Mouse (Mus musculus) myocyte (in vitro differentiated cells): ENCODE data around the gene Tmem116.

Source experiments
- MAX ChIP-seq: IDR thresholded peaks from one replicate; pipeline ENCODE4 v1.6.1; 2011; ENCODE audit warnings: low read depth, mild to moderate bottlenecking, control low read depth
- POLR2A ChIP-seq: IDR thresholded peaks from one replicate; pipeline ENCODE4 v1.6.1; 2011; ENCODE audit warnings: low read depth, mild to moderate bottlenecking, control low read depth, moderate library complexity; ENCODE audit not compliant: insufficient read length

DNA sequence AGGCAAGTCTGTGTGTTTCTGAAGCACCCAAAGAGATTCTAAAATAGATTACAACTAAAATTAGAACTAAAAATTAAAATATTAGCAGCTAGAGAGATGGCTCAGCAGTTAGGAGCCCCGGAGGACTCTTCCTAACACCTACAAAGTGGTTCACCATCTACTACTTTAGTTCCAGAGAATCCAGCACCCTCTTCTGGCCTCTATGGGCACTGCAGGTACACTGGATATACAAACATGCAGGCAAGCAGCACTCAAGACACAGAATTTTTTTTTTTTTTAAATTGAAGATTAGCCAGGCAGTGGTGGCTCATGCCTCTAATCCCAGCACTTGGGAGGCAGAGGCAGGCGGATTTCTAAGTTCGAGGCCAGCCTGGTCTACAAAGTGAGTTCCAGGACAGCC, 8.1 kb upstream of the Tmem116 start:
- TF ChIP-seq POLR2A (no peak), MAX (no peak)
